Comparison of ENCODE assay signal across 26 mouse cellular contexts in genomic region chrX:140838077-140838476, GRCm38 (mm10). TPM values are rescaled to one million over a fixed set of nuclear protein-coding genes. Genes with fewer than 3 reads are reported as not detected.
"Had no signal": no experiment of that assay in that cellular context is flagged by ENCODE, and none has a peak within 500 bp of the region (broad histone marks: within the 10 kb centered on the region; RNA-seq: fewer than 3 reads in every experiment).

No protein-coding gene starts in this region.

- H3K4me2 ChIP-seq: limb, embryonic 12.5 days; limb, embryonic 15.5 days; liver, embryonic 11.5 days; lung, embryonic 14.5 days; midbrain, embryonic 11.5 days; midbrain, embryonic 15.5 days; neural tube, embryonic 12.5 days; neural tube, embryonic 15.5 days had no signal

- H3K9me3 ChIP-seq: limb, embryonic 12.5 days; limb, embryonic 15.5 days; midbrain, embryonic 15.5 days; neural tube, embryonic 12.5 days; neural tube, embryonic 15.5 days had no signal

- H3K4me1 ChIP-seq: limb, embryonic 12.5 days; limb, embryonic 15.5 days; midbrain, embryonic 15.5 days; neural tube, embryonic 12.5 days; neural tube, embryonic 15.5 days had no signal

- H3K27ac ChIP-seq: limb, embryonic 12.5 days; limb, embryonic 15.5 days; liver, embryonic 14.5 days; midbrain, embryonic 15.5 days; neural tube, embryonic 12.5 days; neural tube, embryonic 15.5 days; stomach, postnatal 0 days had no signal

- H3K4me3 ChIP-seq: limb, embryonic 12.5 days; limb, embryonic 15.5 days; midbrain, embryonic 15.5 days; neural tube, embryonic 12.5 days; neural tube, embryonic 15.5 days had no signal

- H3K9ac ChIP-seq: limb, embryonic 12.5 days; limb, embryonic 15.5 days; liver, embryonic 14.5 days; liver, postnatal 0 days; lung, embryonic 14.5 days; midbrain, embryonic 15.5 days; neural tube, embryonic 12.5 days; neural tube, embryonic 15.5 days had no signal

- DNase-seq: kidney, postnatal 14 days; kidney, postnatal 4 days; left cerebral cortex, postnatal 4 days; liver, postnatal 0 days; lung, embryonic 14.5 days; right cerebral cortex, adult 18-20 months; right cerebral cortex, postnatal 14 days; right cerebral cortex, postnatal 4 days; thymus, postnatal 25 days had no signal

- ATAC-seq: liver, postnatal 0 days; lung, postnatal 0 days; midbrain, embryonic 15.5 days had no signal

- H3K36me3 ChIP-seq: limb, embryonic 12.5 days; limb, embryonic 15.5 days; midbrain, embryonic 15.5 days; neural tube, embryonic 12.5 days; neural tube, embryonic 15.5 days had no signal

RNA-seq across cellular contexts. Expression of gene Tex13b, which starts 24.8 kb away (rescaled TPM):
- total RNA-seq: layer of hippocampus, adult 18-20 months; layer of hippocampus, postnatal 14 days; left cerebral cortex, adult 8-10 months; left cerebral cortex, postnatal 14 days; left cerebral cortex, postnatal 4 days; megakaryocyte-erythroid progenitor cell, adult 5-6 weeks had no signal
- polyA plus RNA-seq: limb, embryonic 12.5 days; limb, embryonic 15.5 days; liver, embryonic 11.5 days; liver, embryonic 14.5 days; liver, postnatal 0 days; lung, embryonic 14.5 days; lung, postnatal 0 days; midbrain, embryonic 11.5 days; midbrain, embryonic 15.5 days; neural tube, embryonic 12.5 days; neural tube, embryonic 15.5 days; stomach, embryonic 14.5 days; stomach, postnatal 0 days; thymus, postnatal 0 days had no signal
